Mouse (Mus musculus) kidney, postnatal 14 days (tissue): ENCODE measurements around the gene Olfr1477.
"Not testable (repeated sequence)": the region's sequence is repeated elsewhere in the genome, so short reads cannot be mapped to it uniquely, and the experiment has no call there.

Experiments
- DNase-seq: peaks from one replicate; pipeline ENCODE4 v3.0.0; 2022; ENCODE audit warnings: mixed read lengths

The Olfr1477 gene

DNA sequence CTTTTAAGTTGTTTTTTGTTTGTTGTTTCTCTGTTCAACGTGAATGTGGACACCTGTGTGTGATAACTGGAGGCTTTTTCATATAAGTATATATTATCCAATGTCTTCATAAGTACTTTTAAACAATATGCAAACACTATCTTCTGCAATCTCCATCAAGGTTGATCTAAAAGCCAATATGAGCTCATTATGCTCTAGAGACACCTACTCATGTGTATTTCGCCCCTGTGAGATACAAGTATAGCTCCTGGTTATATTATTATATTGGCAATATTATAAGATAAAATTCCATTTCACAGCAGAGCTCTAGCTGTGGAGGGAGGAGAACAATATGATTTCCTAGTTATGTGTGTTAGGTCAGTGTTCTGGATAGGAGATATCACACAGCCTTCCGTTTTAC lies at the start of gene Olfr1477:
Olfr1477 (plus strand) TSS at position 301 of the 400 bp plus-strand sequence.
- DNase-seq = no peak

DNA sequence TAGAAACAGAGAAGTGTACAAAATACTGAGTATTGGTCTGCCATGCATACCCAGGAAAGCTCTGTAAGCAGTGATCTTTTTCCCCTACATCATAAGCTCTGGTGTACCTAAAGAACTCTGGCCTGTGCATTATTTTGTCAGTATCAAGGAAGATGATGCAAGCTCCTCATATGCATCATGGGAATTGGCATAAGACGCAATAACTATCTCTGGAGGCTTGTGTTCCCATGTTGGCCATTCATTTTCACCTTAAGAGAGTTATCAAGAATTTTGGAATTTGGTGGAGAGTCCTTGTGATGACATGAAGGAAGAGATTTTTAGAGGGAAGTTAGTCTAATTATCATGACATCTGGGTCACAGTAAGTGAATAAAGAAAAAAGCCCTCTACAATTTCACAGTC lies 44.4 kb upstream of the Olfr1477 start, which contains the start of gene Olfr1472:
Olfr1472 (minus strand) TSS at position 101 of the 400 bp plus-strand sequence.
- no peak for DNase-seq

DNA sequence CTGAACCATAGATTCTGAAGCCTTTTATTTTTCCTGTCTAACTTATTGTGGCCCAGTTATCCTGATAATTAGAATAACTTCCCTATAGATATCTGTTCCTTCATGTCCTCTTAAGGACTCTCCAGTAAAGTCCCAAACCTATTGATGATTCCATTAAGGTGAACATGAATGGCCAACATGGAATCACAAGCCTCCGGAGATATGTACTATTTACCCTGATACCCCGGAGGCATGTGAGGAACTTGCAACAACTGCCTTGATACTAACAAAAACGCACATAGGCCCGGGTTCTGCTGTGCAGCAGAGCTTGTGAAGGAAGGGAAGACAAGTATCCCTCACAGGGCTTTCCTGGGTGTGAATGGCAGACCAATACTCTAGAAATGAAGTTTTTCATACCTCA lies 31.1 kb upstream of the Olfr1477 start, which contains the start of gene Olfr1474:
Olfr1474 (plus strand) TSS at position 301 of the 400 bp plus-strand sequence.
- DNase-seq = not testable (repeated sequence)

DNA sequence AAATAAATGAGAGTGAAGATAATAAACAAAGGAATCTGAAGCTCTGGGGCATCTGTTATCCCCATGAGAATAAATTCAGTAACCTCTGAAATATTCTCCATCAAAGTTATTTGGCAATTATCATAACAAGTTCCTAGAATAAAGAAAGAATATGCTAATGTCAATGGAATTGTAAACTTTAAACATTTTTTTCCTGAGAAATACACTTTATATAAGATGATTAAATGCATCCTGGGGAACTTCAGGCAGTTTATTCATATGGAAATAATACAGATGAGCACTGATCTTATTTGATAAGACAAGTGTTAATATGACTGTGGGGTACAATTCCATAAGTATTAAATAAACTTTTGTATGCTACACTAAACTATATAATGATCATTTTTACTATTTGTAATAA lies 20.2 kb upstream of the Olfr1477 start, which contains the start of gene Olfr1475:
Olfr1475 (minus strand) TSS at position 101 of the 400 bp plus-strand sequence.
- no peak for DNase-seq

DNA sequence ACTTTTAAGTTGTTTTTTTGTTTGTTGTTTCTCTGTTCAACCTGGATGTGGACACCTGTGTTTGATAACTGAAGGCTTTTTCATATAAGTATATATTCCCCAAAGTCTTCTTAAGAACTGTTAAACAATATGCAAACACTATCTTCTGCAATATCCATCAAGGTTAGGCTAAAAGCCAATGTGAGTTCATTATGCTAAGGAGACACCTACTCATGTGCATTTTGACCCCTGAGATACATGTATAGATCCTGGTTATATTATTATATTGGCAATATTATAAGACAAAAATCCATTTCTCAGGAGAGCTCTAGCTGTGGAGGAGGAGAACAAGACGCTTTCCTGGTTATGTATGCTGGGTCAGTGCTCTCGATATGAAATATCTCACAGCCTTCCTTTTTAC lies 27.3 kb downstream of the Olfr1477 start, which contains the start of gene Olfr1480:
Olfr1480 (plus strand) TSS at position 301 of the 400 bp plus-strand sequence.
- no peak for DNase-seq
